Mouse (Mus musculus) testis, adult 2 months (tissue): ENCODE measurements at regions not wholly inside any gene's neighbourhood (a gene's known extent, or its start where the extent isn't known, plus 50 kb on each side); places are given as distances from the start of the nearest gene placed in this dataset.

ENCODE experiments used
- CTCF ChIP-seq: fragments of 200-500 bp; IDR thresholded peaks from 2 replicates; pipeline ENCODE4 v1.5.1; 2012; ENCODE audit warnings: low read depth, mild to moderate bottlenecking, inconsistent platforms, low read length, moderate library complexity; ENCODE audit not compliant: control insufficient read depth, insufficient read depth, insufficient replicate concordance
- POLR2A ChIP-seq: fragments of 200-500 bp; IDR thresholded peaks from 2 replicates; pipeline ENCODE4 v1.6.1; 2012; ENCODE audit warnings: low read depth, mild to moderate bottlenecking, inconsistent platforms, low read length, moderate library complexity; ENCODE audit not compliant: control insufficient read depth

GRCm38 (mm10) chr8:26915731-26916130 lies 61.4 kb upstream of the Zfp703 start:
- TF ChIP-seq CTCF (no peak), POLR2A (no peak)
